Mouse (Mus musculus) CH12.LX (cell line): ENCODE data around the gene Ccdc152. TPM values are rescaled to one million over a fixed set of nuclear protein-coding genes. Genes with fewer than 3 reads are reported as not detected.
A peak's percentile ranks its signal among the peaks of the same experiment; 100 is the strongest.

Experiments used
- DNase-seq: peaks from one replicate; pipeline ENCODE4 v3.0.0-alpha.2; 2013; ENCODE audit errors: extremely low read depth
- H3K27ac ChIP-seq: 2 replicates; pipeline ENCODE4 v1.5.1; 2012; ENCODE audit warnings: low read depth, mild to moderate bottlenecking, control low read depth, moderate library complexity; ENCODE audit not compliant: insufficient read depth
- H3K27me3 ChIP-seq: replicated peaks from 2 replicates; pipeline ENCODE3; 2012; ENCODE audit warnings: inconsistent platforms
- H3K36me3 ChIP-seq, 2 experiments: replicated peaks in 1 of 2; 2 replicates each; pipeline versions ENCODE3 to v1.6.1; 2012; ENCODE audit warnings: inconsistent platforms in 1 of 2, low read length in 1 of 2, mild to moderate bottlenecking in 1 of 2, mixed read lengths in 1 of 2, moderate library complexity in 1 of 2; ENCODE audit not compliant: control insufficient read depth in 1 of 2, insufficient read depth in 1 of 2
- H3K4me1 ChIP-seq, 2 experiments: 2 replicates each; pipeline ENCODE4 v1.6.1; 2012; ENCODE audit warnings: inconsistent platforms in 1 of 2, moderate library complexity in 1 of 2; ENCODE audit not compliant: insufficient read depth in 2 of 2, control insufficient read depth in 1 of 2
- H3K4me2 ChIP-seq: 2 replicates; pipeline ENCODE4 v1.6.1; 2012; ENCODE audit warnings: low read depth, mild to moderate bottlenecking, control low read depth; ENCODE audit not compliant: poor library complexity, insufficient read depth, severe bottlenecking
- H3K4me3 ChIP-seq, 3 experiments: fragments of 150-350 bp in 1 of 3; sonication (generic) in 1 of 3; replicated peaks in 1 of 3; 2 replicates each; pipeline versions ENCODE3 to v1.5.1; 2011 to 2012; ENCODE audit warnings: low read depth in 2 of 3, low read length in 2 of 3, mild to moderate bottlenecking in 2 of 3, moderate library complexity in 2 of 3, control low read depth in 1 of 3, improper control_type of control experiment in 1 of 3, inconsistent platforms in 1 of 3, mixed read lengths in 1 of 3; ENCODE audit not compliant: poor library complexity in 1 of 3
- H3K79me2 ChIP-seq: replicated peaks from 2 replicates; pipeline ENCODE4 v1.6.1; 2012; ENCODE audit warnings: mild to moderate bottlenecking, moderate library complexity; ENCODE audit not compliant: control insufficient read depth, poor library complexity, insufficient read depth, severe bottlenecking; ENCODE audit errors: extremely low read depth
- H3K9ac ChIP-seq: 2 replicates; pipeline ENCODE4 v1.6.1; 2012; ENCODE audit warnings: low read depth, mild to moderate bottlenecking, control low read depth, moderate library complexity; ENCODE audit not compliant: insufficient read depth
- H3K9me3 ChIP-seq: replicated peaks from 2 replicates; pipeline ENCODE3; 2012; ENCODE audit warnings: low read length, inconsistent platforms, mixed read lengths
- CHD1 ChIP-seq: IDR thresholded peaks from 2 replicates; pipeline ENCODE4 v1.6.1; 2012; ENCODE audit warnings: low read depth, low read length, improper control_type of control experiment, inconsistent platforms
- GABPA ChIP-seq: IDR thresholded peaks from 2 replicates; pipeline ENCODE4 v1.6.1; 2012; ENCODE audit warnings: low read depth, low read length, improper control_type of control experiment, inconsistent platforms; ENCODE audit not compliant: insufficient replicate concordance
- HCFC1 ChIP-seq: IDR thresholded peaks from 2 replicates; pipeline ENCODE4 v1.6.1; 2012; ENCODE audit warnings: low read depth, mild to moderate bottlenecking, inconsistent platforms, low read length, improper control_type of control experiment
- IRF4 ChIP-seq: IDR thresholded peaks from 2 replicates; pipeline ENCODE4 v1.6.1; 2014; ENCODE audit warnings: low read depth, mild to moderate bottlenecking, inconsistent platforms, low read length, improper control_type of control experiment
- JUN ChIP-seq: IDR thresholded peaks from 2 replicates; pipeline ENCODE4 v1.6.1; 2011; ENCODE audit warnings: low read depth, mild to moderate bottlenecking, low read length, improper control_type of control experiment, moderate library complexity; ENCODE audit not compliant: insufficient read depth
- JUND ChIP-seq: conservative IDR thresholded peaks from 2 replicates; pipeline ENCODE4 v1.6.1; 2011; ENCODE audit warnings: low read depth, low read length, improper control_type of control experiment
- KAT2A ChIP-seq: IDR thresholded peaks from 2 replicates; pipeline ENCODE4 v1.6.1; 2012; ENCODE audit warnings: low read length, improper control_type of control experiment, inconsistent platforms; ENCODE audit not compliant: insufficient replicate concordance
- MAFK ChIP-seq: IDR thresholded peaks from 2 replicates; pipeline ENCODE4 v1.6.1; 2011; ENCODE audit warnings: low read length, improper control_type of control experiment; ENCODE audit not compliant: insufficient replicate concordance
- MEF2A ChIP-seq: IDR thresholded peaks from 2 replicates; pipeline ENCODE4 v1.6.1; 2014; ENCODE audit warnings: low read depth, mild to moderate bottlenecking, inconsistent platforms, low read length, improper control_type of control experiment, borderline replicate concordance
- PAX5 ChIP-seq: IDR thresholded peaks from 2 replicates; pipeline ENCODE4 v1.6.1; 2012; ENCODE audit warnings: low read length, inconsistent platforms, mixed read lengths
- RAD21 ChIP-seq: IDR thresholded peaks from 2 replicates; pipeline ENCODE4 v1.6.1; 2011; ENCODE audit warnings: low read depth, mild to moderate bottlenecking, low read length, improper control_type of control experiment, moderate library complexity
- RCOR1 ChIP-seq: conservative IDR thresholded peaks from 2 replicates; pipeline ENCODE4 v1.6.1; 2012; ENCODE audit warnings: low read depth, mild to moderate bottlenecking, inconsistent platforms, low read length, improper control_type of control experiment
- TCF12 ChIP-seq: IDR thresholded peaks from 2 replicates; pipeline ENCODE4 v1.6.1; 2014; ENCODE audit warnings: low read depth, mild to moderate bottlenecking, inconsistent platforms, low read length, improper control_type of control experiment
- UBTF ChIP-seq: IDR thresholded peaks from 2 replicates; pipeline ENCODE4 v1.6.1; 2012; ENCODE audit warnings: low read depth, mild to moderate bottlenecking, inconsistent platforms, low read length, improper control_type of control experiment, moderate library complexity
- ZMIZ1 ChIP-seq: IDR thresholded peaks from 2 replicates; pipeline ENCODE4 v1.6.1; 2012; ENCODE audit warnings: low read depth, mild to moderate bottlenecking, inconsistent platforms, low read length, improper control_type of control experiment
- dilution Hi-C: fragments of 300-500 bp; cut with MboI; formaldehyde crosslinking; loops from 2 replicates; pipeline ENCODE4 v1.14.3; 2020; ENCODE audit warnings: low sequenced_read_pairs; ENCODE audit not compliant: extremely low pct_unique_long_range_greater_than_20kb, extremely low pct_ligation_motif_present
- in situ Hi-C: fragments of 300-500 bp; cut with MboI; formaldehyde crosslinking; loops from 3 replicates; pipeline ENCODE4 v1.14.3; 2019; ENCODE audit warnings: low sequenced_read_pairs, low pct_ligation_motif_present, low pct_unique_long_range_greater_than_20kb, mixed read lengths
- polyA plus RNA-seq: library from polyadenylated mRNA; unstranded; fragments of >175 nt; gene quantifications from 2 replicates; pipeline ENCODE4 v1.2.1, GENCODE M21; 2012; ENCODE audit warnings: low read depth; ENCODE audit not compliant: insufficient read length
- total RNA-seq, 2 experiments: library from RNA; depleted of rRNA; stranded (reverse); fragments of 300-350 nt in 1 of 2; fragments of >200 nt in 1 of 2; gene quantifications; 2 replicates each; pipeline ENCODE4 v1.2.3; 2012 to 2014

Gene Ccdc152
- total and polyA plus RNA-seq, 3 experiments: 0.08 to 0.99 TPM; not detected in 1

GRCm38 (mm10) chr15:3233837-3234551 is 69.3 kb downstream of the Ccdc152 start:
- Histone ChIP-seq H3K27me3 (no peaks in the 10 kb centered on the region), H3K27ac (no peak overlapping the region), H3K9me3 (no peaks in the 10 kb centered on the region), H3K79me2 (no peaks in the 10 kb centered on the region), H3K4me2 (no peak overlapping the region), H3K36me3 (no peaks in the 10 kb centered on the region), H3K9ac (no peak overlapping the region), H3K4me1 (peaks cover 0 to 16% of the 10 kb centered on the region in 2 experiments; a peak in 2 of 4 replicates), H3K4me3 (no peak overlapping the region)
- no peak for TF ChIP-seq ZMIZ1
- TF ChIP-seq JUND: no peak
- TF ChIP-seq JUN: no peak
- dilution Hi-C loops (no loop called here), in situ Hi-C loops (no loop called here)
- peak; percentile 49 for DNase-seq

GRCm38 (mm10) chr15:3232168-3232835 is 71.0 kb downstream of the Ccdc152 start:
- no peak for DNase-seq
- TF ChIP-seq PAX5: no peak
- TF ChIP-seq RAD21: no peak
- no peak for TF ChIP-seq MEF2A
- TF ChIP-seq JUND: no peak
- no peak for TF ChIP-seq ZMIZ1
- TF ChIP-seq KAT2A: no peak
- TF ChIP-seq RCOR1: no peak
- no peak for TF ChIP-seq GABPA
- TF ChIP-seq TCF12: no peak
- TF ChIP-seq HCFC1: no peak
- no peak for TF ChIP-seq IRF4
- no peak for TF ChIP-seq UBTF
- no peak for TF ChIP-seq CHD1
- TF ChIP-seq MAFK: no peak
- no peak for TF ChIP-seq JUN
- H3K4me2 ChIP-seq: no peak overlapping the region
- H3K79me2 ChIP-seq: no peaks in the 10 kb centered on the region
- no peak overlapping the region for H3K4me3 ChIP-seq
- H3K9me3 ChIP-seq: no peaks in the 10 kb centered on the region
- in situ Hi-C loops (no loop called here), dilution Hi-C loops (no loop called here)
- H3K9ac ChIP-seq: no peak overlapping the region
- no peaks in the 10 kb centered on the region for H3K36me3 ChIP-seq
- peaks cover 0 to 16% of the 10 kb centered on the region in 2 experiments; a peak in 2 of 4 replicates for H3K4me1 ChIP-seq
- no peaks in the 10 kb centered on the region for H3K27me3 ChIP-seq
- no peak overlapping the region for H3K27ac ChIP-seq
